In genomic region chr7:122289243-122290111, GRCm38 (mm10) we compare ENCODE assay signal across 8 mouse cellular contexts. TPM values are rescaled to one million over a fixed set of nuclear protein-coding genes. Genes with fewer than 3 reads are reported as not detected.
DNase-seq lines count a peak whose midpoint lies in the region; ATAC-seq lines count a peak whose summit lies in the region.

No protein-coding gene starts in this region.

- no peaks in the 10 kb centered on the region for H3K9me3 ChIP-seq in heart, embryonic 10.5 days
- no peaks in the 10 kb centered on the region for H3K9me3 ChIP-seq in midbrain, embryonic 11.5 days (ENCODE audit: control insufficient read depth, low read length)

- H3K36me3 ChIP-seq in heart, embryonic 10.5 days, result no peaks in the 10 kb centered on the region
- no peaks in the 10 kb centered on the region for H3K36me3 ChIP-seq in midbrain, embryonic 11.5 days (ENCODE audit: control insufficient read depth, insufficient read depth, low read length)

- H3K27me3 ChIP-seq in heart, embryonic 10.5 days (ENCODE audit: insufficient read depth, poor library complexity, severe bottlenecking), result peaks cover 50% of the 10 kb centered on the region
- H3K27me3 ChIP-seq in midbrain, embryonic 11.5 days (ENCODE audit: control insufficient read depth, insufficient read depth, low read length), result peaks cover 17% of the 10 kb centered on the region

- H3K4me2 ChIP-seq in midbrain, embryonic 11.5 days, result peak overlapping the region; percentile 90

- peak overlapping the region; percentile 63 for H3K27ac ChIP-seq in heart, embryonic 10.5 days
- no peak overlapping the region for H3K27ac ChIP-seq in midbrain, embryonic 11.5 days (ENCODE audit: low read depth, low read length)

- peak; percentile 3 for DNase-seq in ovary, postnatal 10 days (ENCODE audit: low spot score)
- no peak for DNase-seq in ovary, adult 18-20 months (ENCODE audit: low spot score)
- peak; percentile 70 to 83 for DNase-seq in cerebellum, postnatal 14 days
- DNase-seq in heart, embryonic 10.5 days (ENCODE audit: low spot score), result no peak
- peak; percentile 15 for DNase-seq in kidney, postnatal 10 days
- peak; percentile 93 for DNase-seq in midbrain, embryonic 11.5 days (ENCODE audit: low spot score, missing footprints)
- peak; percentile 38 to 49 for DNase-seq in spleen, postnatal 10 days (ENCODE audit: low spot score in 2 of 2)
- DNase-seq in gastrocnemius, postnatal 25 days, result no peak

- peak overlapping the region; percentile 58 for H3K9ac ChIP-seq in midbrain, embryonic 11.5 days (ENCODE audit: low read length)

- peak; percentile 71 for ATAC-seq in midbrain, embryonic 11.5 days (ENCODE audit: low FRiP score)

- WGBS in heart, embryonic 10.5 days, result under 1% methylated on average over 66 of the region's 66 CpGs
- WGBS in midbrain, embryonic 11.5 days, result under 1% methylated on average over 61 of the region's 66 CpGs

- H3K4me1 ChIP-seq in heart, embryonic 10.5 days, result peaks cover 13% of the 10 kb centered on the region
- H3K4me1 ChIP-seq in midbrain, embryonic 11.5 days (ENCODE audit: control insufficient read depth, insufficient read depth, low read length), result peaks cover 10% of the 10 kb centered on the region

- peak overlapping the region; percentile 72 for H3K4me3 ChIP-seq in heart, embryonic 10.5 days
- peak overlapping the region; percentile 60 for H3K4me3 ChIP-seq in midbrain, embryonic 11.5 days (ENCODE audit: low read depth, low read length)

RNA-seq across cellular contexts. Expression of gene Prkcb, which starts 0.9 kb away (rescaled TPM):
- 13.3 and 14.3 TPM in 2 replicates for polyA plus RNA-seq in heart, embryonic 10.5 days (2016; fragmentation: Nextera tagmentation; extraction: Ambion mirVana)
- 15.3 and 17.9 TPM in 2 replicates for polyA plus RNA-seq in midbrain, embryonic 11.5 days (2014; fragmentation: Nextera tagmentation; extraction: Ambion mirVana)
- 1 to 10 TPM; 1.2 to 1.4 TPM for total RNA-seq in gastrocnemius, postnatal 25 days (2021)

Comparison
In these comparisons a context has a peak if more than half of its experiments do, and no peak if none do; other contexts are left out.
1. DNase-seq: peak in ovary, postnatal 10 days (single experiment), cerebellum, postnatal 14 days (2 of 2), kidney, postnatal 10 days (single experiment), midbrain, embryonic 11.5 days (single experiment) and spleen, postnatal 10 days (2 of 2); none in ovary, adult 18-20 months (single experiment), heart, embryonic 10.5 days (single experiment) and gastrocnemius, postnatal 25 days (single experiment).